Mouse (Mus musculus): ENCODE results near the gene Sel1l.

- no peak for TF ChIP-seq GATA1 (IDR thresholded peaks at IDR 0.05; ENCODE audit: borderline replicate concordance, low read length)
- TF ChIP-seq FLI1 (IDR thresholded peaks at IDR 0.05; ENCODE audit: low read length), result no peak
These were observed 2.9 kb downstream of the Sel1l start for GRCm38 (mm10) chr12:91846038-91846437.
